13 mouse cellular contexts compared by ENCODE assay signal in the genomic region with DNA sequence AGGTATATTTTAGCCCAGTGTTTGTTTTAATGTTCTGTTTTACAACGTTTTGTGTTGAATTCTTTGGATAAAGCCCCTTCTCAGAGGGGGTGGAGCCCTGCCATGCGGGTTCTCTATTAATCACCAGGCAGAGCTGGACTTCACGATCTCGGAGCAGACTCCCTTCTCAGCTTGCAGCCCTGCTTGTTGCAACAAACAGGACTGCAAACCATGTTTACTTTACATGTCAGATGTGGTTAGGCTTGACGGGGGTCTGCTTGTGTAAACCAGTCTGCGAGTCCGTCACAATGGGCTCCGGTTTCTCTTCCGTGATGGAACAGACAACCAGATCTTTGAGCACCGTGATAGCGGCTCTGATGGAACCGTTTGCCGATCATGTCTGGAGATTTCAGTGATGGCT.
DNase-seq lines count a peak whose midpoint lies in the region; ATAC-seq lines count a peak whose summit lies in the region.
"Had no signal": no experiment of that assay in that cellular context is flagged by ENCODE, and none has a peak within 500 bp of the region (broad histone marks: within the 10 kb centered on the region; RNA-seq: fewer than 3 reads in every experiment).

No protein-coding gene starts in this region.

- 0 out of 2 replicates have a peak overlapping the region, but pooled peaks have one; percentile 9 for H3K4me2 ChIP-seq in liver, embryonic 12.5 days
- H3K4me2 ChIP-seq in intestine, embryonic 14.5 days (ENCODE audit: low read length), result peak overlapping the region; percentile 53
- peak overlapping the region; percentile 25 for H3K4me2 ChIP-seq in neural tube, embryonic 15.5 days
- H3K4me2 ChIP-seq in forebrain, embryonic 15.5 days (replicated peaks), result no peak overlapping the region
- H3K4me2 ChIP-seq: forebrain, embryonic 13.5 days had no signal

- peak overlapping the region; percentile 36 for H3K4me3 ChIP-seq in heart, embryonic 10.5 days
- H3K4me3 ChIP-seq in liver, embryonic 12.5 days, result no peak overlapping the region
- peak overlapping the region; percentile 32 for H3K4me3 ChIP-seq in intestine, embryonic 14.5 days (ENCODE audit: low read depth, low read length)
- no peak overlapping the region for H3K4me3 ChIP-seq in neural tube, embryonic 15.5 days (replicated peaks)
- H3K4me3 ChIP-seq in forebrain, embryonic 15.5 days, result no peak overlapping the region
- H3K4me3 ChIP-seq: forebrain, embryonic 13.5 days had no signal

- H3K9me3 ChIP-seq in heart, embryonic 10.5 days, result no peaks in the 10 kb centered on the region
- no peaks in the 10 kb centered on the region for H3K9me3 ChIP-seq in liver, embryonic 12.5 days (replicated peaks)
- H3K9me3 ChIP-seq in intestine, embryonic 14.5 days (ENCODE audit: control insufficient read depth, low read length), result no peaks in the 10 kb centered on the region
- H3K9me3 ChIP-seq in neural tube, embryonic 15.5 days (replicated peaks), result 0 out of 2 replicates have a peak, but pooled peaks cover 6% of the 10 kb centered on the region
- no peaks in the 10 kb centered on the region for H3K9me3 ChIP-seq in forebrain, embryonic 15.5 days
- H3K9me3 ChIP-seq: forebrain, embryonic 13.5 days; G1E had no signal

- DNase-seq in heart, embryonic 10.5 days (ENCODE audit: low spot score), result no peak
- DNase-seq in heart, adult 11 months, result no peak
- DNase-seq in liver, result no peak
- DNase-seq in intestine, embryonic 14.5 days (ENCODE audit: low spot score), result peak; percentile 64
- DNase-seq in ovary, postnatal 10 days (ENCODE audit: low spot score), result no peak
- DNase-seq: adrenal gland, postnatal 10 days; cerebellum, adult 8-10 months; layer of hippocampus, adult 9-11 months had no signal

- no peaks in the 10 kb centered on the region for H3K36me3 ChIP-seq in heart, embryonic 10.5 days
- H3K36me3 ChIP-seq in liver, embryonic 12.5 days, result no peaks in the 10 kb centered on the region
- no peaks in the 10 kb centered on the region for H3K36me3 ChIP-seq in intestine, embryonic 14.5 days (ENCODE audit: control insufficient read depth, insufficient read depth, low read length)
- H3K36me3 ChIP-seq in neural tube, embryonic 15.5 days, result no peaks in the 10 kb centered on the region
- no peaks in the 10 kb centered on the region for H3K36me3 ChIP-seq in forebrain, embryonic 15.5 days
- H3K36me3 ChIP-seq: G1E had no signal

- H3K27me3 ChIP-seq in heart, embryonic 10.5 days (ENCODE audit: insufficient read depth, poor library complexity, severe bottlenecking), result no peaks in the 10 kb centered on the region
- H3K27me3 ChIP-seq in liver, embryonic 12.5 days (replicated peaks), result no peaks in the 10 kb centered on the region
- H3K27me3 ChIP-seq in intestine, embryonic 14.5 days (replicated peaks; ENCODE audit: control insufficient read depth, insufficient read depth, low read length), result no peaks in the 10 kb centered on the region
- no peaks in the 10 kb centered on the region for H3K27me3 ChIP-seq in neural tube, embryonic 15.5 days (replicated peaks)
- H3K27me3 ChIP-seq in forebrain, embryonic 15.5 days, result no peaks in the 10 kb centered on the region
- H3K27me3 ChIP-seq: forebrain, embryonic 13.5 days had no signal

- no peak for ATAC-seq in liver, embryonic 12.5 days
- no peak for ATAC-seq in intestine, embryonic 14.5 days (replicated peaks; ENCODE audit: low FRiP score, low TSS enrichment, low read depth)
- no peak for ATAC-seq in neural tube, embryonic 15.5 days (ENCODE audit: low FRiP score)
- ATAC-seq in forebrain, embryonic 15.5 days (replicated peaks), result no peak
- ATAC-seq: forebrain, embryonic 13.5 days had no signal

- no peak overlapping the region for H3K9ac ChIP-seq in liver, embryonic 12.5 days
- H3K9ac ChIP-seq in intestine, embryonic 14.5 days (ENCODE audit: low read length), result peak overlapping the region; percentile 29; the same call in 1 of the 2 replicates
- H3K9ac ChIP-seq in neural tube, embryonic 15.5 days (replicated peaks), result no peak overlapping the region
- no peak overlapping the region for H3K9ac ChIP-seq in forebrain, embryonic 15.5 days (replicated peaks)
- H3K9ac ChIP-seq: forebrain, embryonic 13.5 days had no signal

- 58% methylated on average over 13 of the region's 13 CpGs for WGBS in heart, embryonic 10.5 days
- 65% methylated on average over 13 of the region's 13 CpGs for WGBS in liver, embryonic 12.5 days (ENCODE audit: insufficient replicate concordance)
- 24% methylated on average over 13 of the region's 13 CpGs for WGBS in intestine, embryonic 14.5 days
- WGBS in neural tube, embryonic 15.5 days, result 74% methylated on average over 13 of the region's 13 CpGs
- 86% methylated on average over 13 of the region's 13 CpGs for WGBS in forebrain, embryonic 15.5 days

- no peaks in the 10 kb centered on the region for H3K4me1 ChIP-seq in heart, embryonic 10.5 days
- H3K4me1 ChIP-seq in liver, embryonic 12.5 days, result no peaks in the 10 kb centered on the region
- no peaks in the 10 kb centered on the region for H3K4me1 ChIP-seq in intestine, embryonic 14.5 days (replicated peaks; ENCODE audit: control insufficient read depth, insufficient read depth, low read length)
- no peaks in the 10 kb centered on the region for H3K4me1 ChIP-seq in neural tube, embryonic 15.5 days
- no peaks in the 10 kb centered on the region for H3K4me1 ChIP-seq in forebrain, embryonic 15.5 days
- H3K4me1 ChIP-seq: forebrain, embryonic 13.5 days had no signal

- no peak overlapping the region for H3K27ac ChIP-seq in heart, embryonic 10.5 days
- no peak overlapping the region for H3K27ac ChIP-seq in liver, embryonic 12.5 days
- no peak overlapping the region for H3K27ac ChIP-seq in intestine, embryonic 14.5 days (ENCODE audit: low read depth)
- no peak overlapping the region for H3K27ac ChIP-seq in neural tube, embryonic 15.5 days (replicated peaks)
- H3K27ac ChIP-seq in forebrain, embryonic 15.5 days (replicated peaks), result no peak overlapping the region
- H3K27ac ChIP-seq: forebrain, embryonic 13.5 days had no signal

Comparison
In these comparisons a context has a peak if more than half of its experiments do, and no peak if none do; other contexts are left out.
1. H3K4me3 ChIP-seq: peak in heart, embryonic 10.5 days (single experiment) and intestine, embryonic 14.5 days (single experiment); none in liver, embryonic 12.5 days (single experiment), neural tube, embryonic 15.5 days (single experiment) and forebrain, embryonic 15.5 days (single experiment).